Comparison of ENCODE assay signal across 8 mouse cellular contexts in the genomic region with DNA sequence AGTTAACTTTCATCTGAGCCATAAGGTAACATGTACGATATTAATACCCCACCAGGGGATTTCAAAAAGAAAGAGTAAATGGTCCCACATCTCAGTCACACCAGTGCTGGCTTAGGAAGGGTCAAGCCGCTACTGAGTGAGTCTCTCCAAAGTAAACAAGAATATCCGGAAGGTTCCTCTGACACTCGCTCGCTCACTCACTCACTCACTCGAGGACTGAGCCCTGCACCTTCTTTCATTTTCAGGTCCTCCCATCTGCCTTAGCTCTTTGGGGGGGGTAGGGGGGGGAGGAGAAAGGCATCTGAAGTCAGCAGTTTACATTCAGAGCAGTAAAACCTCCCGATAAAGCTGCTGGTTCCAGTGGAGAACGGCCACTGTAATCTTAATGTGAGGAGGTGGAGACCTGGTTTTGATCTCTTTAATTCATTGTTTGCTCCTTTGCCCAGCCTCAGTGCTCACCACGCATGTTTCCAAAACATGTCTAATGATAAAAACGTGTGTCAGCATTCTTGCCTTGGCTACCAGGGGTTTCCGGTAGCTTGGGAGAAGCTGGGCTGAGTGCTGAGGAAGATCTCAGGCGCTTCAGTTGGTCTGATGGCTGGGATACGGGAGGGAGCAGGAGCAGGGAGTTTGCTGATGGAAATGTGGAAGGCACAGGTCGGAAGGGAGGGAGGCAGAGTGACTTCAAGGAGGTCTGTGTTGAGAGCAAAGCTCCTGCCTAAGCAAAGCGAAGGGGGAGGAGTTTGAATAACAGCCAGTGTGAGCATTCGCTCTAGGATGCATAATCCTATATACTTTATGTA.
DNase-seq lines count a peak whose midpoint lies in the region; ATAC-seq and TF ChIP-seq lines count a peak whose summit lies in the region.

No protein-coding gene starts in this region.

- peak overlapping the region; percentile 31 for H3K4me3 ChIP-seq in gastrocnemius, adult 2 months
- H3K4me3 ChIP-seq in hindbrain, embryonic 12.5 days, result no peak overlapping the region
- H3K4me3 ChIP-seq in midbrain, embryonic 12.5 days, result no peak overlapping the region
- H3K4me3 ChIP-seq in thymus, adult 2 months (ENCODE audit: control insufficient read depth, insufficient read depth, low read length), result no peak overlapping the region

- TF ChIP-seq CTCF in gastrocnemius, adult 2 months (IDR thresholded peaks at IDR 0.05), result no peak
- no peak for TF ChIP-seq CTCF in brain, embryonic 14.5 days (IDR thresholded peaks at IDR 0.05; ENCODE audit: borderline replicate concordance, extremely low read depth, insufficient read depth, insufficient read length)
- no peak for TF ChIP-seq CTCF in thymus, adult 2 months (IDR thresholded peaks at IDR 0.05; ENCODE audit: borderline replicate concordance, control insufficient read depth, extremely low read depth, insufficient read depth, low read length, poor library complexity)

- H3K9ac ChIP-seq in hindbrain, embryonic 12.5 days, result no peak overlapping the region
- H3K9ac ChIP-seq in midbrain, embryonic 12.5 days (replicated peaks), result no peak overlapping the region

- no peak for ATAC-seq in hindbrain, embryonic 12.5 days (ENCODE audit: low FRiP score)
- 0 out of 2 replicates have a peak, but pooled peaks have one; percentile 30 for ATAC-seq in midbrain, embryonic 12.5 days (ENCODE audit: low FRiP score, low read depth)

- no peaks in the 10 kb centered on the region for H3K9me3 ChIP-seq in hindbrain, embryonic 12.5 days (replicated peaks)
- H3K9me3 ChIP-seq in midbrain, embryonic 12.5 days, result no peaks in the 10 kb centered on the region

- intact Hi-C loops in gastrocnemius, adult 2 months (cut with DNase I), result no loop called here

- peaks cover 34% of the 10 kb centered on the region for H3K4me1 ChIP-seq in hindbrain, embryonic 12.5 days
- peaks cover 26% of the 10 kb centered on the region for H3K4me1 ChIP-seq in midbrain, embryonic 12.5 days
- H3K4me1 ChIP-seq in thymus, adult 2 months (replicated peaks; ENCODE audit: control insufficient read depth, insufficient read depth, low read length), result peaks cover 17% of the 10 kb centered on the region

- H3K36me3 ChIP-seq in hindbrain, embryonic 12.5 days, result no peaks in the 10 kb centered on the region
- H3K36me3 ChIP-seq in midbrain, embryonic 12.5 days, result no peaks in the 10 kb centered on the region
- H3K36me3 ChIP-seq in thymus, adult 2 months (ENCODE audit: control insufficient read depth, insufficient read depth, low read length), result no peaks in the 10 kb centered on the region

- no peaks in the 10 kb centered on the region for H3K27me3 ChIP-seq in hindbrain, embryonic 12.5 days
- peaks cover 9% of the 10 kb centered on the region; the same call in 1 of the 2 replicates for H3K27me3 ChIP-seq in midbrain, embryonic 12.5 days
- H3K27me3 ChIP-seq in thymus, adult 2 months (ENCODE audit: control insufficient read depth, insufficient read depth, low read length), result no peaks in the 10 kb centered on the region

- H3K4me2 ChIP-seq in hindbrain, embryonic 12.5 days (replicated peaks), result peak overlapping the region; percentile 24
- peak overlapping the region; percentile 6 for H3K4me2 ChIP-seq in midbrain, embryonic 12.5 days (replicated peaks)

- no peak for DNase-seq in gastrocnemius, adult 2 months
- no peak for DNase-seq in gastrocnemius, postnatal 10 days
- DNase-seq in brain, embryonic 14.5 days (ENCODE audit: low read depth), result peak; percentile 69
- DNase-seq in urinary bladder, postnatal 14 days (ENCODE audit: low spot score), result no peak
- no peak for DNase-seq in thymus, adult 2 months
- no peak for DNase-seq in adipocyte (ENCODE audit: low spot score)

- peak overlapping the region; percentile 20; the same call in 1 of the 2 replicates for H3K27ac ChIP-seq in gastrocnemius, adult 2 months
- peak overlapping the region; percentile 50; the same call in 1 of the 2 replicates for H3K27ac ChIP-seq in hindbrain, embryonic 12.5 days
- no peak overlapping the region for H3K27ac ChIP-seq in midbrain, embryonic 12.5 days (replicated peaks)
- H3K27ac ChIP-seq in thymus, adult 2 months (ENCODE audit: control insufficient read depth, insufficient read depth, low read length), result no peak overlapping the region

- TF ChIP-seq POLR2A in brain, embryonic 14.5 days (IDR thresholded peaks at IDR 0.05; ENCODE audit: borderline replicate concordance, extremely low read depth, insufficient read depth, insufficient read length, poor library complexity, severe bottlenecking), result no peak
- TF ChIP-seq POLR2A in thymus, adult 2 months (IDR thresholded peaks at IDR 0.05; ENCODE audit: control insufficient read depth, extremely low read depth, insufficient read depth, low read length, poor library complexity), result no peak

- WGBS in hindbrain, embryonic 12.5 days, result 39% methylated on average over 16 of the region's 16 CpGs
- WGBS in midbrain, embryonic 12.5 days, result 37% methylated on average over 16 of the region's 16 CpGs
- WGBS in thymus, adult 2 months, result 78% methylated on average over 16 of the region's 16 CpGs

Comparison
In these comparisons a context has a peak if more than half of its experiments do, and no peak if none do; other contexts are left out.
1. H3K27ac ChIP-seq: peak in gastrocnemius, adult 2 months (single experiment) and hindbrain, embryonic 12.5 days (single experiment); none in midbrain, embryonic 12.5 days (single experiment) and thymus, adult 2 months (single experiment).